Mouse (Mus musculus) A20 (cell line): ENCODE measurements around the gene Fndc10.
"Not testable (repeated sequence)": the region's sequence is repeated elsewhere in the genome, so short reads cannot be mapped to it uniquely, and the experiment has no call there.

ENCODE experiments used
- DNase-seq: peaks from one replicate; pipeline ENCODE4 v3.0.0-alpha.2; 2011; ENCODE audit warnings: low read depth, low spot score

Fndc10 gene

GRCm38 (mm10) chr4:155694111-155694481 lies at the start of gene Fndc10:
Fndc10 (plus strand) TSS chr4:155694342.
- DNase-seq: peak; percentile 55

- not testable (repeated sequence) for DNase-seq
Observed at GRCm38 (mm10) chr4:155645308-155645707, 48.8 kb upstream of the Fndc10 start, which contains the start of gene Gm10563. Gm10563 (minus strand) TSS chr4:155645408.

- no peak for DNase-seq
Observed at GRCm38 (mm10) chr4:155645721-155646120, 48.4 kb upstream of the Fndc10 start.

- DNase-seq: no peak
Observed at GRCm38 (mm10) chr4:155649355-155649754, 44.8 kb upstream of the Fndc10 start.

- no peak for DNase-seq
Observed at GRCm38 (mm10) chr4:155651553-155652269, 42.4 kb upstream of the Fndc10 start.

GRCm38 (mm10) chr4:155652283-155653085 lies 41.7 kb upstream of the Fndc10 start:
- DNase-seq: no peak

- no peak for DNase-seq
Observed at GRCm38 (mm10) chr4:155653086-155653450, 41.1 kb upstream of the Fndc10 start, which contains the start of gene Mmp23. Mmp23 (minus strand) TSS chr4:155653384.

- no peak for DNase-seq
Observed at GRCm38 (mm10) chr4:155653451-155654182, 40.5 kb upstream of the Fndc10 start.

GRCm38 (mm10) chr4:155654183-155654455 lies 40.0 kb upstream of the Fndc10 start:
- no peak for DNase-seq

GRCm38 (mm10) chr4:155654456-155655298 lies 39.5 kb upstream of the Fndc10 start:
- peak; percentile 92 for DNase-seq

GRCm38 (mm10) chr4:155656214-155656751 lies 37.9 kb upstream of the Fndc10 start:
- no peak for DNase-seq

- DNase-seq: no peak
Observed at GRCm38 (mm10) chr4:155658961-155659360, 35.2 kb upstream of the Fndc10 start.

GRCm38 (mm10) chr4:155660641-155661040 lies 33.5 kb upstream of the Fndc10 start:
- no peak for DNase-seq

GRCm38 (mm10) chr4:155666903-155667302 lies 27.2 kb upstream of the Fndc10 start:
- no peak for DNase-seq

GRCm38 (mm10) chr4:155668689-155669597 lies 25.2 kb upstream of the Fndc10 start, which contains the start of gene Mib2:
Mib2 (minus strand) TSS chr4:155669198.
- DNase-seq: peak; percentile 99

- DNase-seq: no peak
Observed at GRCm38 (mm10) chr4:155669598-155670075, 24.5 kb upstream of the Fndc10 start.

- DNase-seq: not testable (repeated sequence)
Observed at GRCm38 (mm10) chr4:155670236-155670635, 23.9 kb upstream of the Fndc10 start.

GRCm38 (mm10) chr4:155672082-155672481 lies 22.1 kb upstream of the Fndc10 start:
- no peak for DNase-seq

- DNase-seq: no peak
Observed at GRCm38 (mm10) chr4:155675991-155676390, 18.2 kb upstream of the Fndc10 start.
